Mouse (Mus musculus) cerebellum, adult 8-10 months (tissue): ENCODE measurements at regions not wholly inside any gene's neighbourhood (a gene's known extent, or its start where the extent isn't known, plus 50 kb on each side); places are given as distances from the start of the nearest gene placed in this dataset.

Experiments used
- DNase-seq: peaks from one replicate; pipeline ENCODE4 v3.0.0; 2022

DNA sequence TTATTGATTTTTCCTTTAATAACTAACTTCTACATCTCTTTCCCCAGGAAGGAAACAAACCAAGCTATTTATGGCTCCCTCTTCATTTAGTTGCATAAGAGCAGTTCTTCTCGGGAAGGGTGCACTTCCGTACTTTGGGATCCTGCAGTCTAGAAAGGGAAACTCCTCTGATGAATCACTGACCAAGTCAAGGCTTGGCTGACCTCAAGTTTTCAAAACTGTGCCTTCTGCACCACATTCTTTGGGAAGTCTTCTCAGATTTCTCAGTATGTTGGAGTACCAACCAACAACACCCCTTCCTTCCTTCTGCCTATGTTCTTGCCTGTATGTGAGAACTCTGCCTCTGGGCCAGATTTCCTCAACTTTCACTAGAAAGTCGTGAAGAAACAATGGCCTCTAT is 1452.6 kb downstream of the Gsdmc2 start:
- no peak for DNase-seq

DNA sequence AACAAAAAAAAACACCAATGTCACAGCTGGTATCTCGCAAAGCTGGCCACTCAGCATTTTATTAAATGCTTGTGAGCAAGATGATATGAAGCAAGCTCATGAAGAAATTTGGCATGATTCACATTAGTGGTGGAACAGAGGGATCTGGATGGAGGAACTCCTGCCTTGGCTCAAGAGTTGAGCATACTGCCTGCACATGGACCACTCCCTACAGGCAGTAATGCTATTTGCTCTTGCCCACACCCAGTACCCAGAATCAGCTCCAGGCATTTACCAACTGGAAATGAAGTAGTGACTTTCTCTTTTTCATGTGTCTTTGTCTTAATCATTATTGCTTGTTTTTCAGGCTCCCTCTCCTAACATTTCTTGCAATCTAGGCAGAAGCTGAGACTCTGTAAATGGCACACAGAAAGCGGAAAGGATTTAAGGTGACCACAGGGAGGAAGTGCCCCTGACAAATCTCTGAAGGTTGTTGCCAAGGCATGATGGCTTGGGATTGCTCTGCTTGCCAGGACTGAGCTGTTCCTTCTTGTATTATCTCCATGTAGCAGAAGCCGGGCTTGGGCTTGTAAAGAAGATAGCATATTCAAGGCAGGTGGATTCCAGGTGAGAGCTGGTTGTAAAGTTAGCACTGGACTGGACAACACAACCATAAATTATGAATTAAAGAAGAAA is 1455.4 kb downstream of the Gsdmc2 start:
- no peak for DNase-seq

GRCm38 (mm10) chr15:62382233-62382632 is 1459.4 kb upstream of the A1bg start:
- DNase-seq = no peak

- DNase-seq = no peak
Observed at GRCm38 (mm10) chr15:62374641-62375040, 1451.8 kb upstream of the A1bg start.

DNA sequence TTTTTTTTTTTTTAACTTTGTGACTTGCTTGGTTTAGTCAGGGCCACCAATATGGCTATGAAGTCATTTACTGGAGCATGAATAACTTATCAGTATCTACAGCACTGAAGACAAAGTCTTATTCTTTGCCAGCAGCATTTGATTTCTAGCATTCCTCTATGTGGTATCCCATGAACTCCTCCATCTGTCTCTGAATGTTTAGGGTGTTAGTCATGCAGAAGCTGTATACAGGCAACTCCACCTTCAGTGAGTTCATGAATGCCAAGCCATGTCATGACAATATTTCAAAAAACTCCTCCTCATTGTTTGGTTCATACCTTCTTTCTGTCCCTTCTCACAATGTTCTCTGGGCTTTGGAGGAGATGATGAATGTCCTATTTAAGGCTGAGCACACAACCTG is 1438.4 kb upstream of the A1bg start:
- no peak for DNase-seq

GRCm38 (mm10) chr15:62358338-62359239 is 1435.8 kb upstream of the A1bg start:
- DNase-seq = no peak

- DNase-seq = no peak
Observed at GRCm38 (mm10) chr15:62353786-62354185, 1431.0 kb upstream of the A1bg start.

- DNase-seq = no peak
Observed at GRCm38 (mm10) chr15:62350862-62351757, 1428.3 kb upstream of the A1bg start.

DNA sequence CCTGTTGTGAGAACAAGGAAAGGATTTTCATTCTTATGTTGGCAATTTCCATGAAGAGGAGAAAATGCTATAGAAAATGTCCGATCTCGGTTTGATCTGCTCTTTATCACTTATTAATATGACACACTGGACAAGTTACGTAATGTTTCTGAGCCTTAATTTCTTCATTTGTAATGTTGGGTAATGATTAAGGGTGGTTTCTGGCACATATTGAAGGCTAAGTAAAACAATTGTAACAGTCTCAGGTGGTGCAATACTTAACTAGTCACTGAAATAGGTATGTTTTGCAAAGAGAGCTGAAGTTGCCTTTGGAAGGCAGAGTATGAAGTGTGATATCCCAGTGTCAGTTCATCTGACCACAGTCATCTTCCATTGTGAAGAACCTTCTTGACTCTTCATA is 1427.2 kb upstream of the A1bg start:
- DNase-seq = no peak

GRCm38 (mm10) chr15:62348956-62349355 is 1426.1 kb upstream of the A1bg start:
- DNase-seq = no peak

- no peak for DNase-seq
Observed at GRCm38 (mm10) chr15:62347697-62348096, 1424.9 kb upstream of the A1bg start.

DNA sequence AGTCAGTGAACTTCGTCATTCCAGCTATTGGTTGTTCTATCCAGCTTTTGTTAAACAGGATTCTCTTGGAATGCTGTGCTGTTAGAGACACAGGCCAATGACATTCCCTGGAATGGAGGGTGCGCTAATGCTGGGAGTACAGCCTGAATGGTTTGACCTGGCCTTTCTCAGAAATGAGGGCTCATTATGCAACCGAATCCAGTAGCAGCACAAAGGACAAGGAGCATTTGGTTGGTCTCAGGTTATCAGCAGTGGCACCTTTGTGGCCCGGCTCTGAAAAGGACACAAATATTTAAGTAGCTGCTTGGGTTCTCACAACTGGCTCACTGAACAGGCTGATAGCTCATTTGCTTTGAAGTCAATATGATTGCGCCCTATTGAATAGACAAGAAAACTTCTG is 1423.1 kb upstream of the A1bg start:
- no peak for DNase-seq

- DNase-seq = no peak
Observed at GRCm38 (mm10) chr15:62336454-62337284, 1413.9 kb upstream of the A1bg start.

DNA sequence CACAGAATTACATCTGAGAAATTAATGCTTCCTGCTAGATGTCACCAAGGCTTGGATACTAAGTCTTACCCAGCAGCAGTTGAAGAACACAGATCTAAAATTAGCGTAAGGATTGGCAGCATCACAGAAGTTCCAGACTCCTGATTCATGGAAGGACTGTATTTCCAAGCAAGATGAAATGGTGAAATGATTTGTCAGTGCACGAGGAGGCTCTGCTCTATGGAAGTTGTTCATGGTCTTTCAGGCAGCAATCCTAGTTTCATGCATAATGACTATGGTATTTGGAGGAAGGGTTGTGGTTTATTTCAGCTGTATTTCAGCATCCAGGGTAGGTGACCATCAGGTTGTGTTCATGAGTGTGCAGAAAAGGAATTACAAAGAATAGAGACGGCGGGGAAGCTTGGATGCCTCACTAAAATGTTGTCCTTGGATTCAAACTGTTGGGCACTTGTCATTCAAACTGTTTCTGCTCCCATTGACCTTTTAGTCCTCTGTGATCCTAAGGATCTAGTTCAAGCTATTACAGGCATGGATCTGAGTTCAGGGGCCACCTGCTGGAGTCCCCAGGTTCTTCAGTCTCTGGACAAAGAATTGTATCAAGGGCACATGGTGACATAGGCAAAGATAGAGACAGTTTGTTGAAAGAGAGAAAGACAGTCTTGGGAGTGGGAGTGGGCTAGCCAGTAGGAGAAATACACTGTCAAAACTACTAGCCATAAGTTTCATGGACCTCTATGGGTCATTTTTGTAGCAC is 1411.6 kb upstream of the A1bg start:
- no peak for DNase-seq

DNA sequence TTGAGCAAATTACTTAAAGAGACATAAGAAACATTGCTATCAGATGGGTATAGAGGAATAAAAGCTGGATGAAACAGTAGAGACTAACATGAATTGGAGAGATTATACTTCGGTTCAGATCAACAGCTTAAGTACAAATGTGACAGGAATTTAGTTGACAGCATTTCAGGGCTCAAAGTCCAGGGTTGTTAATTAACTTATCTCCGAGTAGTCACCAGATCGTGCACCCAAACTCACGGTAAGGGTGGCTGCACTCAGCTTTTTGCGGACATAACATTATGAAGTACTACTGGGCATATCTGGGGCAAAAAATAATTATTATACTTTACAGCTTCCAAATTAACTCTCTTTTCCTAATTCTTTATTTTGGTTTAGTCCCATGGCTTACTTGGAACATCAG is 1409.3 kb upstream of the A1bg start:
- DNase-seq = no peak

DNA sequence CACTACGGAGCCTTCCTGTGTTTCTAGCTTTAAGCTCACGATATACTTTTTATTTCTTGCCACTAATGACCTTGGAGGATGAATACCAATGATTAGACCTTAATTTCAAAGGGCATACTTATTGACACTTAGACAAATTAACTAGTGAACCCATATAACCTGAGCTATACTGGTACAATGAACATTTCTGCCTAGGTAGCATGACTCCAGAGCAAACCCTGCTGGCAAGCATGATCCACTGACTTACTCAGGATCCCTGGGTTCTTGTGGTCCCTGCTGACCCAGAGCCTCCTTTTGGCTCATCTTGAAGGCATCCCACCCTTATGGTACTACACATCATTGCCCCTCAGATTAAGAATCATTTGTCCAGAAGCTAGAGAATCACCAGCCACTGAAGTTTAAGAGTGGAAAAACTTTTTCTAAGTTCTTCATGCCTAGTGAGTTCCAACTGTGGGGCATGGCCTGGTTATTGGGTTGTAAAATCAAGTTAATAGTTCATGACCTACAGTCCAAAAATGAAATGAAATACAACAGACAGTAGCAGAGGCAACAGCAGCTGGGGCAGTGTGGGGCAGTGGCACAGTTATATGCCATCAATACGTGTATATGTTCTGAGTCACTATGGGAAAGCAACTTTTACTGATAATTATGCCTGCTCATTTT is 1408.5 kb upstream of the A1bg start:
- no peak for DNase-seq

DNA sequence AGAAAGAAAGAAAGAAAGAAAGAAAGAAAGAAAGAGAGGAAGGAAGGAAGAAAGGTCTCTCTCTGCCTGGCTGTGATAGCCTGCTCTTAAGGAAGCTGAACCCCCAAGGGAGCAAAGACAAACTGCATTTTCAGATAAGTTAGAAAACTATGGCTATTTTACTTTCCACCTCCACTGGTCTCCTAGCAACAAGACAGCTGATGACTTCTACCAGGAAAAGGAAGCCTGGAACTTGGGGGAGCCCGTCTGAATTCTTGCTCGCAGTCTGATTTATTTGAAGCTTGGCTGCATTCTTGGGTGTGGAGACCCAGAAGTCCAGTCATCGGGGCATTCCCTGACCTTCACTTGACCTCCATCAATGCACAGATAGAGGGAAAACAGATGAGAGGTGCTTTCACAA is 1406.1 kb upstream of the A1bg start:
- DNase-seq = no peak

DNA sequence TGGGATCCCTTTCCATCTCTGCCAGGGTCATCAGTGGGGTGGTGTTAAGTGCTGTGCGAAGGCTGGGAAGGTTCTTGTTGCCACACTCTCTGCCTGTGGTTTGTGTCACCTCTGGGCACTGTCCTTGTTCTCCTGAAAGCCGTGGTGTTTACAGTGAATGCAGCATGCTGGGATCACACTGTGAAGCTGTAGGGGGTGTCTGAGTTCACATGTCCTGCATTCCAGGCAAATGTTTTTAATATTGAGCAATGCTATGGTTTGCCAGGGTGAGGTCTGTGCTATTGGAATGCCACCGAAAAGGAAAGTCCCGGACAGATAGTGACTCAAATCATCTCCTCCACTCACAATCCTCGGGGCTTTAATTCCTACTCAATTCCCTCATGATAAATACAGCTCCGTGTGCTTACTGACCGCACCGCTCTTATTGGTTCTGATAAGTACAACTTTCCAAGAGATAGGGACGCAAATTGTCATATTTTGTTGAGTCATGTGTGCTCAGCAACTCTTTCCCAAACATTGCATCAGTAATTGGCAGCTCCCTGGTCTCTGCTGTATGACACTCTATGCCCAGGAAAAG is 1405.6 kb upstream of the A1bg start:
- no peak for DNase-seq

DNA sequence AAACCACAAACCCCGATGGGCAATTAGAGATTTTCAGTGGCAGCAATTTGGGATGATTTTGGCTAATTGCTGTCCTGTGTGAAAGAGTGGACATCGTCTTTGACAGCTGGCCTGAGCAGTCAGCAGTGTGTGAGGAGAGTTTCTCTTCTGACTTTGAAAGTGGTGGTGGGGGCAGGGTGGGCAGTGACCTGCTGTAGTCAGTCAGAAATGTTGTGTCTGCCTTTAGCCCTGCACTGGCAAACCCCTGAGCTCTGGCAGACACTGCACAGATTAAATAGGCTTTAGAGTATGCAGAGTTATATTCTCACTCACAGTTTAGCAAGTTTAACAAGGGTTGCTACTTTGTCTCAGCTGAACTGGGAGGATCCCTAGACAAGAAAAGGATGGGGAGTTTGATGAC is 1404.7 kb upstream of the A1bg start:
- no peak for DNase-seq

GRCm38 (mm10) chr15:62326524-62326923 is 1403.7 kb upstream of the A1bg start:
- DNase-seq = no peak
